Mouse (Mus musculus) intestine, embryonic 16.5 days (tissue): ENCODE measurements around the gene Dnah8. TPM values are rescaled to one million over a fixed set of nuclear protein-coding genes. Genes with fewer than 3 reads are reported as not detected.

Experiments
- ATAC-seq: fragments of 200-750 bp; cut with Nextera tagmentation; 2 replicates; pipeline ENCODE4 v1.8.0; 2017; ENCODE audit warnings: moderate TSS enrichment, moderate library complexity
- H3K27ac ChIP-seq: fragments of 300-500 bp; sonication (generic); 2 replicates; pipeline ENCODE4 v1.5.1; 2014; ENCODE audit warnings: mild to moderate bottlenecking, low read length
- H3K27me3 ChIP-seq: fragments of 300-500 bp; sonication (generic); replicated peaks from 2 replicates; pipeline ENCODE4 v1.6.1; 2014; ENCODE audit warnings: low read length, control low read depth, mixed read lengths; ENCODE audit not compliant: control insufficient read depth, insufficient read depth
- H3K36me3 ChIP-seq: fragments of 300-500 bp; sonication (generic); 2 replicates; pipeline ENCODE4 v1.6.1; 2014; ENCODE audit warnings: low read length, control low read depth; ENCODE audit not compliant: control insufficient read depth, insufficient read depth
- H3K4me1 ChIP-seq: fragments of 300-500 bp; sonication (generic); 2 replicates; pipeline ENCODE4 v1.6.1; 2014; ENCODE audit warnings: low read length, control low read depth, mixed read lengths; ENCODE audit not compliant: control insufficient read depth, insufficient read depth
- H3K4me2 ChIP-seq: fragments of 300-500 bp; sonication (generic); 2 replicates; pipeline ENCODE4 v1.6.1; 2014; ENCODE audit warnings: low read depth, low read length, control low read depth
- H3K4me3 ChIP-seq: fragments of 300-500 bp; sonication (generic); 2 replicates; pipeline ENCODE4 v1.5.1; 2014; ENCODE audit warnings: mild to moderate bottlenecking, low read length
- H3K9ac ChIP-seq: fragments of 300-500 bp; sonication (generic); 2 replicates; pipeline ENCODE4 v1.6.1; 2014; ENCODE audit warnings: low read depth, low read length
- H3K9me3 ChIP-seq: fragments of 300-500 bp; sonication (generic); 2 replicates; pipeline ENCODE4 v1.6.1; 2016; ENCODE audit warnings: low read length, control low read depth; ENCODE audit not compliant: control insufficient read depth
- WGBS: fragments of 180-500 bp; shearing (Covaris S2); extraction: QIAGEN DNeasy Blood & Tissue Kit; methylation state at CpG from one replicate; pipeline ENCODE4 v1.1.7; 2014; 5-methylcytosine and 5-hydroxymethylcytosine counted together
- polyA plus RNA-seq: library from polyadenylated mRNA; unstranded; fragments of >200 nt; fragmentation: Nextera tagmentation; extraction: Ambion mirVana; gene quantifications from 2 replicates; pipeline ENCODE4 v1.2.1, GENCODE M21; 2015

The Dnah8 gene
- polyA plus RNA-seq, 1 experiment from 2014 or later, result 0.79 TPM

GRCm38 (mm10) chr17:30910866-30911731 is 286.9 kb downstream of the Dnah8 start:
- H3K4me2 ChIP-seq, result no peak overlapping the region
- no peak overlapping the region for H3K27ac ChIP-seq
- H3K4me1 ChIP-seq, result peaks cover 9% of the 10 kb centered on the region; the same call in 1 of the 2 replicates
- no peaks in the 10 kb centered on the region for H3K9me3 ChIP-seq
- 40% methylated on average over 27 of the region's 27 CpGs for WGBS
- H3K27me3 ChIP-seq, result peaks cover 2% of the 10 kb centered on the region
- no peaks in the 10 kb centered on the region for H3K36me3 ChIP-seq
- no peak overlapping the region for H3K9ac ChIP-seq
- no peak overlapping the region for H3K4me3 ChIP-seq
- ATAC-seq, result 0 out of 2 replicates have a peak, but pooled peaks have one; percentile 26

GRCm38 (mm10) chr17:30911732-30912088 is 287.6 kb downstream of the Dnah8 start:
- H3K36me3 ChIP-seq, result no peaks in the 10 kb centered on the region
- no peak for ATAC-seq
- H3K4me1 ChIP-seq, result peaks cover 9% of the 10 kb centered on the region; the same call in 1 of the 2 replicates
- H3K9ac ChIP-seq, result no peak overlapping the region
- H3K9me3 ChIP-seq, result no peaks in the 10 kb centered on the region
- no peak overlapping the region for H3K4me3 ChIP-seq
- peaks cover 2% of the 10 kb centered on the region for H3K27me3 ChIP-seq
- H3K4me2 ChIP-seq, result no peak overlapping the region
- 17% methylated on average over 8 of the region's 8 CpGs for WGBS
- no peak overlapping the region for H3K27ac ChIP-seq

- H3K27me3 ChIP-seq, result peaks cover 2% of the 10 kb centered on the region
- peaks cover 9% of the 10 kb centered on the region; the same call in 1 of the 2 replicates for H3K4me1 ChIP-seq
- no peak overlapping the region for H3K27ac ChIP-seq
- WGBS, result 48% methylated on average over 5 of the region's 5 CpGs
- H3K9me3 ChIP-seq, result no peaks in the 10 kb centered on the region
- H3K9ac ChIP-seq, result no peak overlapping the region
- ATAC-seq, result no peak
- H3K36me3 ChIP-seq, result no peaks in the 10 kb centered on the region
- H3K4me3 ChIP-seq, result no peak overlapping the region
- no peak overlapping the region for H3K4me2 ChIP-seq
Observed at GRCm38 (mm10) chr17:30912536-30912935, 288.4 kb downstream of the Dnah8 start.

GRCm38 (mm10) chr17:30914264-30914663 is 290.1 kb downstream of the Dnah8 start:
- Histone ChIP-seq H3K9ac (no peak overlapping the region), H3K4me2 (no peak overlapping the region), H3K36me3 (no peaks in the 10 kb centered on the region), H3K9me3 (no peaks in the 10 kb centered on the region), H3K27ac (no peak overlapping the region), H3K4me1 (peaks cover 9% of the 10 kb centered on the region; the same call in 1 of the 2 replicates), H3K4me3 (no peak overlapping the region), H3K27me3 (peaks cover 2% of the 10 kb centered on the region)
- no peak for ATAC-seq

GRCm38 (mm10) chr17:30923566-30923965 is 299.4 kb downstream of the Dnah8 start:
- WGBS, result 58% methylated on average over 4 of the region's 4 CpGs
- Histone ChIP-seq H3K27ac (no peak overlapping the region), H3K36me3 (no peaks in the 10 kb centered on the region), H3K9ac (no peak overlapping the region), H3K4me1 (no peaks in the 10 kb centered on the region), H3K9me3 (no peaks in the 10 kb centered on the region), H3K27me3 (no peaks in the 10 kb centered on the region), H3K4me2 (no peak overlapping the region), H3K4me3 (no peak overlapping the region)
- no peak for ATAC-seq

Other genes with a start within 250 kb of the Dnah8 start
- 50.8 and 51.6 TPM in 2 replicates for gene Btbd9, start 47.9 kb upstream of the Dnah8 start, polyA plus RNA-seq
- gene Glo1, start 2.5 kb downstream of the Dnah8 start, polyA plus RNA-seq, result 234 and 240 TPM in 2 replicates